Comparison of ENCODE assay signal across 17 mouse cellular contexts in the genomic region with DNA sequence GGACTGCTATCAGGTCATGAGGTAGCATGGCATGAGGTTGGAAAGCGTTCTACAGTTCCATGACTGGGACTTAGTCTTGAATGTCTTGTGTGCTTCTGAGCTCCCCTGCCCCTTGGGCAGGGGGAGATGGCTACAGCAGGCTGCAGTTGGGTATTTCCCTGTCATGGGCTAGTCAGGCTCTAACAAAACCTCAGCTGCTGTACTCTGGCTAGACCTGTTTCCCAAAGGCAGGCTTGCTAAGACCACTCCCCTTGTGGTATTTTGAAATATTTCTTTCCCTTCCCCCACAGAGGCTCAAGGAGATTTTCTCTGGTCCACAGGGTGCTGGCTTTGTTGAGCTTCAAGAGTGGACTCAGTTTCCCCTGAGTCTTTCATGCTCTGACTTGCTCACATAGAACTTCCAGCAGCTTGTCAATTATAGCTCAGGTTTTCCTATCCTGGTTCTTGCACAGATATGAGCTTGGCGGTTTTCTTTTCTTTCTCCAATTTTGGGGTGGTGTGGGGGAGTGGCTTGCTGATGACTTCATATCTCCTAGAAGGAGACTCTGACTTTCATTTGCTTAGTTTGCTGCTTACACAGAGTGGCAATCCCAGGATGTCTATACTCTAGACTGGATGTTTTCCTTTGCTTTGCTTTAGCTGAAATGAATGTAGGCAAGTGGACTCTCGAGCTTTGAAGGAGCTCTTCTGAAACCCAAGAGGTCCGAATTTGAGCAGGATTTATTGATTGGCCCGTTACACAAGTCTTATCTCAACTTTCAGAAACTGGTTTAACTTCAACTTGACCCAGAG.
"Had no signal": no experiment of that assay in that cellular context is flagged by ENCODE, and none has a peak within 500 bp of the region (broad histone marks: within the 10 kb centered on the region; RNA-seq: fewer than 3 reads in every experiment).

No protein-coding gene starts in this region.

- H3K4me1 ChIP-seq: kidney, embryonic 15.5 days; limb, embryonic 12.5 days; liver, embryonic 13.5 days; midbrain, embryonic 13.5 days; neural tube, embryonic 15.5 days had no signal

- H3K4me2 ChIP-seq: kidney, embryonic 15.5 days; limb, embryonic 12.5 days; liver, embryonic 13.5 days; midbrain, embryonic 13.5 days; neural tube, embryonic 15.5 days had no signal

- H3K36me3 ChIP-seq: kidney, embryonic 15.5 days; limb, embryonic 12.5 days; liver, embryonic 13.5 days; midbrain, embryonic 13.5 days; neural tube, embryonic 15.5 days had no signal

- H3K9ac ChIP-seq: kidney, embryonic 15.5 days; limb, embryonic 12.5 days; liver, embryonic 13.5 days; liver, postnatal 0 days; midbrain, embryonic 13.5 days; neural tube, embryonic 15.5 days had no signal

- H3K27ac ChIP-seq: kidney, embryonic 15.5 days; left cerebral cortex, adult 2 months; limb, embryonic 12.5 days; liver, embryonic 13.5 days; midbrain, embryonic 13.5 days; neural tube, embryonic 15.5 days; stomach, postnatal 0 days had no signal

- DNase-seq: kidney, adult 2 months; kidney, postnatal 14 days; liver; liver, embryonic 13.5 days; liver, postnatal 0 days; right cerebral cortex, adult 18-20 months; right cerebral cortex, postnatal 25 days; thymus, adult 18-20 months; thymus, postnatal 14 days had no signal

- H3K27me3 ChIP-seq: kidney, embryonic 15.5 days; limb, embryonic 12.5 days; liver, embryonic 13.5 days; midbrain, embryonic 13.5 days; neural tube, embryonic 15.5 days had no signal

- H3K4me3 ChIP-seq: kidney, embryonic 15.5 days; left cerebral cortex, adult 2 months; limb, embryonic 12.5 days; liver, embryonic 13.5 days; midbrain, embryonic 13.5 days; myocyte; neural tube, embryonic 15.5 days had no signal

- H3K9me3 ChIP-seq: kidney, embryonic 15.5 days; limb, embryonic 12.5 days; liver, embryonic 13.5 days; neural tube, embryonic 15.5 days had no signal

- ATAC-seq: intestine, embryonic 16.5 days; liver, postnatal 0 days; midbrain, embryonic 13.5 days had no signal
